Mouse (Mus musculus) lung, postnatal 14 days (tissue): ENCODE data around the gene AC140267.1.
A peak's percentile ranks its signal among the peaks of the same experiment; 100 is the strongest.

ENCODE experiments used
- DNase-seq: peaks from one replicate; pipeline ENCODE4 v3.0.0; 2021

Gene AC140267.1

DNA sequence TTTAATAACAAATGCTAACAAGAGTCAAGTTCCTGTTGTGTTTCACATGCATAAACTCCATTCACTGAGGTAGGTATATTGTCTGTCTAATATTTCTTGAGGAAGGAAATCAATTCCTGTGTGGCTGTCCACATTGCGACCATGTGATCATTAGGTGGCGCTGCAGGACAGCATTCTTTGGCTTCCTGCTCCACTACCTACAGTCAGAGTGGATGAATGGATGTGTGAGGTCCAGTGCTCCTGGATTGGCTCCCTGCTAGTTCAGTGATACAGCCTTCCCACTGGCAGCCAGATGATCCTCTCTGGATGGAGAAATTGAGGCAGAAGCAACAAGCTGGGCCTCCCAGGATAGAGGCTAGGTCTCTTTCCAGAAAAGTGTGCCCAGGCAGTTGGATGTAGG is 30.6 kb downstream of the AC140267.1 start:
- peak; percentile 87 for DNase-seq

- no peak for DNase-seq
These were observed 36.3 kb downstream of the AC140267.1 start for GRCm38 (mm10) chr15:80271858-80272396.

DNA sequence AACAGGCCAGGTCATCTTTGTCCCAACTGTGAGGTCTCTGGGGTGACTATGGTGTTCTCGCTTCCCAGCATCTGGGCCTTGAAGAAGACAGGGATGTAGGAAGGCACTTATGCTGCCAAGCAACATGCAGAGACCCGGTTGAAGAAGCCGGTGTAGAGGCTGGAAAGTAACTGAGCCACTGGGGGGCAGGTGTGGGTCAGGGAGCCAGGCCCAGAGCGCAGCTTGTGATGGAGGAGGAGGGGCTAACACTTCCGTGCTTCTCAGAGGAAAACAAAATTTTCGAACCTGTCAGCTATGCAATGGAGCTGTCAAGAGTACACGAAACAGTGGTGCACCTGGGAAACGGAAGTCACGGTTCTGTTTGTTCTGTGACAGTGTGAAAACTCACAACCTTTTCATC is 41.5 kb downstream of the AC140267.1 start:
- no peak for DNase-seq

- DNase-seq: peak; percentile 79
These were observed 42.0 kb downstream of the AC140267.1 start for GRCm38 (mm10) chr15:80277625-80278024.

GRCm38 (mm10) chr15:80278121-80278759 is 42.6 kb downstream of the AC140267.1 start:
- DNase-seq: no peak

- DNase-seq: no peak
These were observed 43.4 kb downstream of the AC140267.1 start for GRCm38 (mm10) chr15:80279053-80279452.

DNA sequence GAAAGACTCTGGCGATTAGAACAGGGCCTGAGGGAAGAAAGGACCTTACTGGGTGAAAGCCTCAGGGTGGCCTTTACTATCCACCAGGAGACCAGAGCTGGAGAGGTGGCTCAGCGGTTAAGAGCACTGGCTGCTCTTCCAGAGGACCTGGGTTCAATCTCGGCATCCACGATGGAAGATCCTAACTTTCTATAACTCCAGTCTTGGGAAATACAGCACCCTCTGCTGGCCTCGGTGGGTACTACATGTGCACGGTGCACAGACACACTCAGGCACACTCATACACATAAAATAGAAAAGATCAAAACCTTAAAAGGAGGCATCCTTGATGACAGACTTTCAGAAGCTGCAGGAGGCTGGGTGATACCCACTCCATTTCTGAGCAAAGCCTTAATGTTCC is 45.0 kb downstream of the AC140267.1 start:
- DNase-seq: peak; percentile 46
